Mouse (Mus musculus): ENCODE measurements around the gene Vps41. TPM values are rescaled to one million over a fixed set of nuclear protein-coding genes. Genes with fewer than 3 reads are reported as not detected.

Gene Vps41
- total RNA-seq, 2 experiments from 2014 or later = 35.7 to 38.2 TPM

DNA sequence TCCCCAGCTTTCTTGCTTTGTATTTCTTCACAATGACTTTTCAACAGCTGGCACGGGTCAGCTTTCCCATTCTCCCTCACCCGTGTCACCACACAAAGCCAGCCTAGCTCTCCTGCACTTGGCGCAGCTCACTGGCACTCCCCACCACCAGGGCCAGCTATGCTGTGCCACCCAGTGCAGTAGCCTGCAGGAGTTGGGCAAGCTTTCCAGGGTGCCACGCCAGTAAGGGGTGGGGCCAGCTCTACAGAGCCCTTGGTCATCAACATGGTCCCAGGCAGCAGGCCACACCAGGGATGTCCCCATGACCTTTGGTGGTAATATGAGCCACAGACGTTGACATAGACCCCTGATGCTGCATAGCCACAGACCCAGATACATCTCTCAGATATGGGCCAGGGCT is 80.5 kb downstream of the Vps41 start:
- no peak for DNase-seq

- no peak for DNase-seq
Measured at GRCm38 (mm10) chr13:18800434-18800833, 83.3 kb downstream of the Vps41 start.

- DNase-seq = no peak
Measured at GRCm38 (mm10) chr13:18809465-18809864, 92.4 kb downstream of the Vps41 start.

DNA sequence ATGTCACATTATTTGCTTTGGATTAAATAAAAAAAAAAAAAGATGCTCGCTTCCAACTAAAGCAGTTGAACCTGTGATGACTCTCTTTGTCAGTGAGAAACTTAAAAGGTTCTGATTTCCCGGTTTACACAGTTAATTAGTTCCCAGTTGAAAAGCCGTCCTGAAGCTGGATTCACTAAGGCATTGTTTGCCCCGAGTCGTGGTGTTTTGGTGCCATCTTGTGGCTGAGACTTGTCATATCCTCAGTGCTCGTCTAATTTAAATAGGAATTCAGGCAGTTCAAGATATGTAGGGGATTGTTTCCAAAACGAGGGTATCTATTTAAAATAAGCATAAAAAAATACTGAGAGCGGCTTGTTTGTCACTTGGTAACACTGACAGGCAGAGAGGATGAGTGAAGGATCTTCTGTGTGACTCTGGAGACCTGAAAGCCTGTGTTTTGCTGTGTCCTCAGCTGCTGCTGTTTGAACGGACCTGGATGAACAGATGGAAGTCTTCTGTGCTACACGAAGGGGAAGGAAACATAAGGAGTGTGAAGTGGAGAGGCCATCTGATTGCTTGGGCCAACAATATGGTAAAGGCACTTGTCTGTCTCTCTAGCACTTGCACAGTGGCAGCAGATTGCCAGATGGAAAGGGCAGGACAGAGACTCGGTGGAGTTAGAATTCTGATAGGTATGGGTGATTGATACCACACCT is 93.0 kb downstream of the Vps41 start:
- peak; percentile 78 for DNase-seq

GRCm38 (mm10) chr13:18824420-18825123 is 107.5 kb downstream of the Vps41 start:
- no peak for DNase-seq

DNA sequence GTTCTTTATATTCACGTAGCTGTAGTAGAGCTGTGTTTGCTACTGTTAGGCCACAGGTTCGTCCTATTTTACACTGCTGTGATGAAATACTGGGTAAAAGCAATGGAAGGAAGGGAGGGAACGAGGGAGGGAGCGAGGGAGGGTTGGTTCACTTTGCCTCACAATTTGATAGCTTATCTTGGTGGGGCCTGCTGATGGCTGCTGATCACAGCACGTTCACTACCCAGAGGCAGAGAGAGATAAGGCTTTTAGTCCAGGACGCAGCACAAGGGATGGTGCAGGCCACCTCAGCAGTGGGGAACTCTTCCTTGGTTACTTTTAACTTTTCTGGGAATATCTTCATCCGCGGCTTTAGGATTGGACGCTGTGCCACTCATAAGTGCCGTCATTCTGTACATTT is 109.9 kb downstream of the Vps41 start:
- DNase-seq = no peak

DNA sequence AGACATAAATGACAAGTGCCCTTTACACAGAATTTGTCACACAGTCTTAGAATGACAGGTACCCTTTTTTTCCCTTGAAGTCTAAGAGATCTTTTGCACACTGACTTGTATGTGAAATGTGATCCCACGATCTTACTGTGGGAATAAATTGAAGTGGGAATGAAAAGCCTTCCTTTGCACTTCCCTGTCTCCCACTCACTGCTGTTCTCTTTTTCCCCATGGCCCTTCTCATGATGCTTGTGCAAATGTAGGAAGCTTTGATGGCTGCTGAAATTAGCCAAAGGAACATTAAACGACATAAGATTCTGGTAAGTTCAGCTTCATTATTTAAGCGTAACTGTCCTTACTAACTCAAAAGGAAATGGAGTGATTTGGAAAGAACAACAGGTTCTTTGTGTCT is 113.4 kb downstream of the Vps41 start:
- no peak for DNase-seq

DNA sequence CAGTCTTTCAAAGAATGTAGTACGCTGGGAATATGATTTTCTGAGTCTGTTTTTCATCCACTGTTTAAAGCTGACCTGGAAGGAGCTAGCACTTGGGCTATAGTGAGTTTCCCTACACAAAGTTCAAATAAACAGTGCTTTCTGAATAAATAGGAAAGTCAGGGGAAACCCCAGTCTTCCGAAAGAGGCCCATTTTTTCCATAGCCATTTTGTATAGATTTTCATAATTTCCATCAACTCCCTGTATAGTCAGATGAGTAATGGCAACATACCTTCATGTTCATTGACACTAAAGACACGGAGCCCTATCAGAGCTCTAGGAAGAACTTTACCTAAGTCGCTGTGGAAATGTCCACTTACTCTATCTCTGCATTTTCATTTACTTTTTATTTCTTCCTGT is 122.1 kb downstream of the Vps41 start:
- DNase-seq = no peak

DNA sequence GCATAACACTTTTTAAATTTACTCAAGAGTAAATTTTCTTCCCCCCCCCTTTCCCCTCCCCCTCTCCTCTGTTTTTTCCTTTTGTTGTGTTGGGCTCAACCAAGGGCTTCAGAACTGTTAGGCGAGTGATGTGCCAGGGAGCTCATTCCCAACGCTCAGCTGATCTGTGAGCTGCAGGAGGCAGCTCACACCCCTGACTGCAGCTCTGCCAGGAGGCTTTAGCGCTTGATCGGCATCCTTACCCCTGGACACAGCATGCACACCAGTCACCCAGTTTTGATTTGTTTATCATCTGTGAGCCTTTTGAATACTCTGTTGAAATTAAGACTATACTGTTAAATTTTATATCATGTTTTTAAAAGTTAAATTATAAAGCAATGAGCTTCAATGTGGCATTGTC is 123.3 kb downstream of the Vps41 start:
- no peak for DNase-seq

GRCm38 (mm10) chr13:18841019-18841418 is 123.9 kb downstream of the Vps41 start:
- no peak for DNase-seq

- no peak for DNase-seq
Measured at GRCm38 (mm10) chr13:18841752-18842282, 124.7 kb downstream of the Vps41 start.

GRCm38 (mm10) chr13:18842556-18842955 is 125.5 kb downstream of the Vps41 start:
- DNase-seq = no peak

- DNase-seq = no peak
Measured at GRCm38 (mm10) chr13:18843546-18843945, 126.5 kb downstream of the Vps41 start.

DNA sequence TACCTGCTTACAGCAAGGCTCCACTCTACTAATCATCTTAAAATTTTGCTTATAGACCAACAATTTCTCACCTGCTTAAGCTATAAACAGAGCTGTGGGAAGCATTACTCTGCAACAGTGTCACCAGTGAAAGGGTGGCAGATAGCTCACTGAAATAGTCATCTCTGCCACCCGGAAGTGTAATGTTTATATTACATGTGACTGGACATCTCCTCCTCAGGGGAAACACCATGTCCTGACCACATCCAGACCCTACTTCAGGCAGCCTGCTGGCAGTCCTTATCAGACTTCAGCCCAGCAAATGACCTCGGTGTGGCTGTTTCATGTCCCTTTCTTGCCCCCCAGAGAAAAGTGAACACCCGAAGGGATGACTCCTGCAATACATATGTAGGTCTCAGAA is 130.3 kb downstream of the Vps41 start:
- no peak for DNase-seq

GRCm38 (mm10) chr13:18849563-18849962 is 132.5 kb downstream of the Vps41 start:
- DNase-seq = no peak

- no peak for DNase-seq
Measured at GRCm38 (mm10) chr13:18851182-18851581, 134.1 kb downstream of the Vps41 start.

- DNase-seq = no peak
Measured at GRCm38 (mm10) chr13:18852718-18853117, 135.6 kb downstream of the Vps41 start.

DNA sequence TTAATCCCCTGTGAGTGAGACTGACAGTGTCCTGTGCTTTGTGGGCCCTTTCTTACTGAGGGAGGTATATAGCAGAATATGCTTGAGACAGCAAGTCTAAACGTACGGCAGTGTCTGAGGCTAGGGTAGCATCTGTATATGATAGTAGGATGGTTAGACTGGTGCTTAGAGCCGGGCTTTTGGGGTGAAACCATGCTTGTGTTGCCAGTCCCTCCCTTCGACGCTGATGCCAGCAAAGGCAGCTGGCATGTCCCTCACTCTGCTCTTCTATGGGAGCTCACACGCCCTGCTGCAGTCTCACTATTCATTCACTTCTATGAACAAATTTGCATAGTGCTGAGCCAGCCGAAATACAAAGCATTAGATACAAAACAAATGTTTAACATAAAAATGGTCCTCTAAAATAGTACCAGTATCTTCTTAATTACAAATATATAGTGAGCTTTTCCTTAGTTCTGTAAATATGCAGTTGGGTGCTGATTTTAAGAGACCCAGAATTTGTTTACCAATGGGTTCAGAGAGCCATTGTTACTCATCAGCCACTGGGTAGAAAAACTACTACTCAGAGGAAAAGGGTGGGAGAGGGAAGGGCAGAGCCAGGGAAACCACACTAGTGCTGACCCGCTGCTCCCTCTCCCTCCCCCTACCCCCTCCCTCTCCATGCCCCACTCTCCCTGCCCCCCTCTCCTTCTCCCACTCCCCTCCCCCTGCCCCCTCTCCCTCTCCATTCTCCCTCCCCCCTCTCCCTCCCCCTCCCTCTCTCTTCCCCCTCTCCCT is 139.1 kb downstream of the Vps41 start:
- DNase-seq = no peak

DNA sequence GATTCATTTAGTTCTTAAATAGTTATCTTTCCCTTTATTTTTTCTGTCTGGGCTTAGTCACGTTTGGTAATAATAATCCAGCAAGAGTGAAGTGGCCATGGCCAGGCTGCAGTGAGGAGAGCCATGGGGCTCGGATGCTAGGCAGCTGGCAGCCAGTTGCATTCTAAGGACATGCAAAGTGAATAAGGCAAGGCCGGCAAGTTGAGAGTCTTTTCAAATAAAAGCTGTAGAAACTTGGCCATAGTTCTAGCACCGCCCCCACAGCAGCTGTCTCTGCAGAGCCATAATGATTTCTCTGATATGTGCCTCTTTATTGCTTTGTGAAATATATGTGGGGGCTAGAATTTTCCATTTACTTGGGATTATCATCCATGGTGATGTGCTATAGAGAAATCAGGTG is 141.1 kb downstream of the Vps41 start:
- no peak for DNase-seq

DNA sequence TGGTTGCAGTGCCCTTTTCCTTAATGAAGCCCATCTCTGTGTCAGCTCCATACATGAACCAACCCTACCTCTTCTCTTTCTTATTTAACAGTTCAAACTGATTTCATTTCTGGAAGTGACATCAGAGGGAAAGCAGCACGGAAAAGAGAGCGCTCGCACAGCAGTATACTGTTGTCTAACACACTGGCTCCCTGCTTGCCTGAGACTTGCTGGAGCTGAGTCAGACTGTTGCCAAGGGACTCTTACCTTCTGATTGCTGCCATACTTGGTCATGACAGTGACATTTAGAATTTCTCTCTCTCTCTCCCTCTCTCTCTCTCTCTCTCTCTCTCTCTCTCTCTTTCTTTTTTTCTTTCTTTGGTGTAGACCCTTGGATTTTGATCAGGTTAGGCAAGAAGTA is 142.3 kb downstream of the Vps41 start:
- DNase-seq = no peak

- peak; percentile 37 for DNase-seq
Measured at GRCm38 (mm10) chr13:18868030-18868490, 151.0 kb downstream of the Vps41 start.

DNA sequence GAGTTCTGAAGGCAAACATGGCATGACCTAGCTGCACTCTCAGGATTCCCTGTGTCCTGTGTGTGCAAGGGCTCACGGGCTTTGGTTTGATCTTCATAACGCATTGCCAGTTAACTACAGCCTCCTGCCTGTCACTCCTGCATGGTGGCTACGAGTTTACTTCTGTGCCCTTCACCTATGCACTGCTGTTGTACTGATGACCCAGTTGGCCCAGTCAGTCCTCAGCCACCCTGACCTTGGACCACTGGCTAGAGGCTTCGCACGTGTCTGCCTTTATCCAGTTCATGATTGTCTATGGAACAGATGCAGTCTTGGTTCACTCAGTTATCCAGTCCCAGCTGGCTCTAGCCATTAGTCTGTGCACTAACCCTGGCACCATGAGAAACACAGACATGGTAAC is 151.7 kb downstream of the Vps41 start:
- DNase-seq = no peak

- DNase-seq = no peak
Measured at GRCm38 (mm10) chr13:18875321-18875720, 158.2 kb downstream of the Vps41 start.
